Comparison of ENCODE assay signal across 11 mouse cellular contexts in genomic region chr11:75452812-75453557, GRCm38 (mm10). TPM values are rescaled to one million over a fixed set of nuclear protein-coding genes. Genes with fewer than 3 reads are reported as not detected.
DNase-seq lines count a peak whose midpoint lies in the region; ATAC-seq and TF ChIP-seq lines count a peak whose summit lies in the region.
"Had no signal": no experiment of that assay in that cellular context is flagged by ENCODE, and none has a peak within 500 bp of the region (broad histone marks: within the 10 kb centered on the region; RNA-seq: fewer than 3 reads in every experiment).

No protein-coding gene starts in this region.

- no peaks in the 10 kb centered on the region for H3K9me3 ChIP-seq in megakaryocyte, embryonic 14.5 days
- H3K9me3 ChIP-seq in limb, embryonic 14.5 days (ENCODE audit: control insufficient read depth, low read length): no peaks in the 10 kb centered on the region
- no peaks in the 10 kb centered on the region for H3K9me3 ChIP-seq in neural tube, embryonic 14.5 days (ENCODE audit: control insufficient read depth, low read length)

- DNase-seq in heart, adult 11 months: peak; percentile 90
- DNase-seq in heart, adult 8-10 months (ENCODE audit: low spot score): no peak
- DNase-seq in limb, embryonic 14.5 days (ENCODE audit: low spot score): no peak
- no peak for DNase-seq in left cerebral cortex, adult 2 months (ENCODE audit: extremely low spot score in 1 of 2, low spot score in 2 of 2)
- DNase-seq in left cerebral cortex, postnatal 25 days (ENCODE audit: low spot score in 2 of 2): no peak
- DNase-seq: cerebellum, adult 9-10 months; kidney, postnatal 14 days; right cerebral cortex, adult 18-20 months had no signal

- peaks cover 51% of the 10 kb centered on the region for H3K36me3 ChIP-seq in megakaryocyte, embryonic 14.5 days (replicated peaks; ENCODE audit: low read length)
- H3K36me3 ChIP-seq in limb, embryonic 14.5 days (ENCODE audit: control insufficient read depth, insufficient read depth, low read length): peaks cover 23% of the 10 kb centered on the region
- H3K36me3 ChIP-seq in neural tube, embryonic 14.5 days (ENCODE audit: control insufficient read depth, insufficient read depth, low read length): peaks cover 11% of the 10 kb centered on the region

- TF ChIP-seq POLR2A in limb, embryonic 14.5 days (IDR thresholded peaks at IDR 0.05; ENCODE audit: borderline replicate concordance, extremely low read depth, insufficient read depth, insufficient read length): no peak

- TF ChIP-seq CTCF in left cerebral cortex, adult 2 months (IDR thresholded peaks at IDR 0.05): no peak

- H3K9ac ChIP-seq in limb, embryonic 14.5 days (ENCODE audit: low read depth, low read length, severe bottlenecking): no peak overlapping the region
- peak overlapping the region; percentile 12; the same call in 1 of the 2 replicates for H3K9ac ChIP-seq in neural tube, embryonic 14.5 days (replicated peaks; ENCODE audit: low read depth, low read length)

- H3K4me1 ChIP-seq in megakaryocyte, embryonic 14.5 days: peaks cover 83% of the 10 kb centered on the region
- H3K4me1 ChIP-seq in limb, embryonic 14.5 days (ENCODE audit: control insufficient read depth, insufficient read depth, low read length): peaks cover 13% of the 10 kb centered on the region
- H3K4me1 ChIP-seq in neural tube, embryonic 14.5 days (ENCODE audit: control insufficient read depth, insufficient read depth, low read length): peaks cover 13% of the 10 kb centered on the region

- 0 out of 2 replicates have a peak overlapping the region, but pooled peaks have one; percentile 95 for H3K4me2 ChIP-seq in limb, embryonic 14.5 days (replicated peaks; ENCODE audit: low read depth, low read length, severe bottlenecking)
- no peak overlapping the region for H3K4me2 ChIP-seq in neural tube, embryonic 14.5 days (ENCODE audit: low read depth, low read length)

- 93% methylated on average over 31 of the region's 31 CpGs for WGBS in limb, embryonic 14.5 days
- 95% methylated on average over 31 of the region's 31 CpGs for WGBS in neural tube, embryonic 14.5 days

- H3K27me3 ChIP-seq in megakaryocyte, embryonic 14.5 days (replicated peaks): no peaks in the 10 kb centered on the region
- no peaks in the 10 kb centered on the region for H3K27me3 ChIP-seq in limb, embryonic 14.5 days (ENCODE audit: control insufficient read depth, insufficient read depth, low read length)
- no peaks in the 10 kb centered on the region for H3K27me3 ChIP-seq in neural tube, embryonic 14.5 days (ENCODE audit: control insufficient read depth, insufficient read depth, low read length)

- H3K27ac ChIP-seq in limb, embryonic 14.5 days (replicated peaks; ENCODE audit: low read depth, low read length): no peak overlapping the region
- no peak overlapping the region for H3K27ac ChIP-seq in neural tube, embryonic 14.5 days (ENCODE audit: low read depth, low read length)
- H3K27ac ChIP-seq in left cerebral cortex, adult 2 months: no peak overlapping the region

- intact Hi-C loops in left cerebral cortex, adult 2 months (cut with DNase I): no loop called here
- intact Hi-C loops in left cerebral cortex, postnatal 25 days (cut with DNase I): loop anchor here (5.0 kb wide), 1 partner anchor 41 kb away; no protein-coding TSS in a partner anchor

- H3K4me3 ChIP-seq in megakaryocyte, embryonic 14.5 days (replicated peaks): peak overlapping the region; percentile 35
- no peak overlapping the region for H3K4me3 ChIP-seq in limb, embryonic 14.5 days (replicated peaks; ENCODE audit: low read length)
- H3K4me3 ChIP-seq in neural tube, embryonic 14.5 days (ENCODE audit: low read depth, low read length): no peak overlapping the region
- no peak overlapping the region; the same call in 1 of the 2 replicates for H3K4me3 ChIP-seq in left cerebral cortex, adult 2 months

- ATAC-seq in megakaryocyte, adult 5-6 weeks (ENCODE audit: poor library complexity, severe bottlenecking): no peak
- ATAC-seq in limb, embryonic 14.5 days (ENCODE audit: low FRiP score, low read depth): no peak
- ATAC-seq in neural tube, embryonic 14.5 days (ENCODE audit: low read depth): no peak

RNA-seq across cellular contexts. Expression of gene Wdr81, which starts 1.5 kb away (rescaled TPM):
- total RNA-seq in heart, adult 8-10 months (2022): 10 to 100 TPM in 1 of 4 experiments, 1 to 10 TPM in 3; 7.9 to 10.1 (median 8.8) TPM
- 10.8 and 12.0 TPM in 2 replicates for polyA plus RNA-seq in megakaryocyte, embryonic 14.5 days (2012; ENCODE audit: insufficient read depth, low replicate concordance)
- 11.1 and 11.9 TPM in 2 replicates for total RNA-seq in megakaryocyte, adult 5-6 weeks (2015)
- 9.3 and 11.8 TPM in 2 replicates for total RNA-seq in megakaryocyte, adult 5-6 weeks (2017)
- polyA plus RNA-seq in limb, embryonic 14.5 days (2012; rRNA removed): 9.0 and 10.4 TPM in 2 replicates
- polyA plus RNA-seq in limb, embryonic 14.5 days (2014; fragmentation: Nextera tagmentation; extraction: Ambion mirVana): 6.6 and 6.8 TPM in 2 replicates
- polyA plus RNA-seq in neural tube, embryonic 14.5 days (2014; fragmentation: Nextera tagmentation; extraction: Ambion mirVana): 6.3 and 7.4 TPM in 2 replicates
- total RNA-seq in left cerebral cortex, adult 2 months (2021): 10 to 100 TPM; 19.5 to 20.7 TPM
- 10 to 100 TPM; 17.4 to 18.7 TPM for total RNA-seq in left cerebral cortex, postnatal 25 days (2021)

RNA-seq across cellular contexts. Expression of gene Tlcd2, which starts 8.5 kb away (rescaled TPM):
- total RNA-seq in heart, adult 8-10 months (2022): 1 to 10 TPM; 2.8 to 5.1 (median 4.0) TPM
- polyA plus RNA-seq in megakaryocyte, embryonic 14.5 days (2012; ENCODE audit: insufficient read depth, low replicate concordance): 1.7 TPM in 1 of 2 replicates, not detected in the other
- 3.1 and 7.8 TPM in 2 replicates for total RNA-seq in megakaryocyte, adult 5-6 weeks (2015)
- 4.6 and 5.4 TPM in 2 replicates for total RNA-seq in megakaryocyte, adult 5-6 weeks (2017)
- 15.0 and 15.5 TPM in 2 replicates for polyA plus RNA-seq in limb, embryonic 14.5 days (2012; rRNA removed)
- 19.5 and 25.2 TPM in 2 replicates for polyA plus RNA-seq in limb, embryonic 14.5 days (2014; fragmentation: Nextera tagmentation; extraction: Ambion mirVana)
- 1.8 and 4.0 TPM in 2 replicates for polyA plus RNA-seq in neural tube, embryonic 14.5 days (2014; fragmentation: Nextera tagmentation; extraction: Ambion mirVana)
- under 1 TPM; 0.51 to 0.66 TPM for total RNA-seq in left cerebral cortex, adult 2 months (2021)
- total RNA-seq in left cerebral cortex, postnatal 25 days (2021): under 1 TPM; 0.69 to 0.80 TPM

RNA-seq across cellular contexts. Expression of gene Serpinf2, which starts 13.6 kb away (rescaled TPM):
- total RNA-seq in heart, adult 8-10 months (2022): not detected
- polyA plus RNA-seq in megakaryocyte, embryonic 14.5 days (2012; ENCODE audit: insufficient read depth, low replicate concordance): not detected in 2 replicates
- total RNA-seq in megakaryocyte, adult 5-6 weeks (2015): 0.71 TPM in 1 of 2 replicates, not detected in the other
- total RNA-seq in megakaryocyte, adult 5-6 weeks (2017): not detected in 2 replicates
- 0.53 and 0.59 TPM in 2 replicates for polyA plus RNA-seq in limb, embryonic 14.5 days (2012; rRNA removed)
- polyA plus RNA-seq in limb, embryonic 14.5 days (2014; fragmentation: Nextera tagmentation; extraction: Ambion mirVana): not detected in 2 replicates
- 0.27 TPM in 2 replicates for polyA plus RNA-seq in neural tube, embryonic 14.5 days (2014; fragmentation: Nextera tagmentation; extraction: Ambion mirVana)
- under 1 TPM in 1 of 2 experiments, not detected in 1; 0.28 TPM for total RNA-seq in left cerebral cortex, adult 2 months (2021)
- not detected for total RNA-seq in left cerebral cortex, postnatal 25 days (2021)

RNA-seq across cellular contexts. Expression of gene Serpinf1, which starts 30.5 kb away (rescaled TPM):
- total RNA-seq in heart, adult 8-10 months (2022): 10 to 100 TPM; 13.2 to 18.3 (median 16.8) TPM
- polyA plus RNA-seq in megakaryocyte, embryonic 14.5 days (2012; ENCODE audit: insufficient read depth, low replicate concordance): 2.5 TPM in 1 of 2 replicates, not detected in the other
- 26.5 and 30.8 TPM in 2 replicates for total RNA-seq in megakaryocyte, adult 5-6 weeks (2015)
- 36.2 and 39.2 TPM in 2 replicates for total RNA-seq in megakaryocyte, adult 5-6 weeks (2017)
- polyA plus RNA-seq in limb, embryonic 14.5 days (2012; rRNA removed): 160 and 176 TPM in 2 replicates
- 267 and 276 TPM in 2 replicates for polyA plus RNA-seq in limb, embryonic 14.5 days (2014; fragmentation: Nextera tagmentation; extraction: Ambion mirVana)
- 5.1 and 80.9 TPM in 2 replicates for polyA plus RNA-seq in neural tube, embryonic 14.5 days (2014; fragmentation: Nextera tagmentation; extraction: Ambion mirVana)
- total RNA-seq in left cerebral cortex, adult 2 months (2021): 10 to 100 TPM in 1 of 2 experiments, 1 to 10 TPM in 1; 9.7 to 10.5 TPM
- 10 to 100 TPM; 16.7 to 17.3 TPM for total RNA-seq in left cerebral cortex, postnatal 25 days (2021)

RNA-seq across cellular contexts. Expression of gene Prpf8, which starts 33.6 kb away (rescaled TPM):
- 10 to 100 TPM; 92.4 to 99.5 (median 94.6) TPM for total RNA-seq in heart, adult 8-10 months (2022)
- polyA plus RNA-seq in megakaryocyte, embryonic 14.5 days (2012; ENCODE audit: insufficient read depth, low replicate concordance): 18.1 and 35.1 TPM in 2 replicates
- total RNA-seq in megakaryocyte, adult 5-6 weeks (2015): 91.3 and 102 TPM in 2 replicates
- total RNA-seq in megakaryocyte, adult 5-6 weeks (2017): 69.3 and 90.7 TPM in 2 replicates
- polyA plus RNA-seq in limb, embryonic 14.5 days (2012; rRNA removed): 123 and 136 TPM in 2 replicates
- polyA plus RNA-seq in limb, embryonic 14.5 days (2014; fragmentation: Nextera tagmentation; extraction: Ambion mirVana): 85.9 and 92.5 TPM in 2 replicates
- 65.0 and 82.8 TPM in 2 replicates for polyA plus RNA-seq in neural tube, embryonic 14.5 days (2014; fragmentation: Nextera tagmentation; extraction: Ambion mirVana)
- 100 to 1,000 TPM; 133 to 138 TPM for total RNA-seq in left cerebral cortex, adult 2 months (2021)
- 100 to 1,000 TPM; 120 to 127 TPM for total RNA-seq in left cerebral cortex, postnatal 25 days (2021)
